Mouse (Mus musculus) lung, embryonic 15.5 days (tissue): ENCODE results near the gene Pou3f4. TPM values are rescaled to one million over a fixed set of nuclear protein-coding genes. Genes with fewer than 3 reads are reported as not detected.

ENCODE experiments used
- ATAC-seq: fragments of 200-750 bp; cut with Nextera tagmentation; 2 replicates; pipeline ENCODE4 v1.8.0; 2017; ENCODE audit warnings: moderate number of reproducible peaks, borderline replicate concordance; ENCODE audit not compliant: low FRiP score, low TSS enrichment; ENCODE audit errors: extremely low read depth
- H3K27ac ChIP-seq: fragments of 300-500 bp; sonication (generic); 2 replicates; pipeline ENCODE4 v1.5.1; 2015; ENCODE audit warnings: moderate library complexity, mild to moderate bottlenecking, inconsistent platforms
- H3K27me3 ChIP-seq: fragments of 300-500 bp; sonication (generic); 2 replicates; pipeline ENCODE4 v1.6.1; 2015; ENCODE audit warnings: inconsistent platforms
- H3K36me3 ChIP-seq: fragments of 300-500 bp; sonication (generic); 2 replicates; pipeline ENCODE4 v1.6.1; 2015; ENCODE audit warnings: inconsistent platforms
- H3K4me1 ChIP-seq: fragments of 300-500 bp; sonication (generic); 2 replicates; pipeline ENCODE4 v1.6.1; 2015; ENCODE audit warnings: inconsistent platforms
- H3K4me2 ChIP-seq: fragments of 300-500 bp; sonication (generic); 2 replicates; pipeline ENCODE4 v1.6.1; 2015; ENCODE audit warnings: inconsistent platforms, mild to moderate bottlenecking, moderate library complexity
- H3K4me3 ChIP-seq: fragments of 300-500 bp; sonication (generic); 2 replicates; pipeline ENCODE4 v1.5.1; 2015; ENCODE audit warnings: mild to moderate bottlenecking, inconsistent platforms
- H3K9ac ChIP-seq: fragments of 300-500 bp; sonication (generic); 2 replicates; pipeline ENCODE4 v1.6.1; 2015; ENCODE audit warnings: inconsistent platforms
- H3K9me3 ChIP-seq: fragments of 300-500 bp; sonication (generic); 2 replicates; pipeline ENCODE4 v1.6.1; 2016; ENCODE audit warnings: inconsistent platforms
- WGBS: fragments of 180-500 bp; shearing (Covaris S2); methylation state at CpG from one replicate; pipeline ENCODE4 v1.1.7; 2015; 5-methylcytosine and 5-hydroxymethylcytosine counted together
- polyA plus RNA-seq: library from polyadenylated mRNA; unstranded; fragments of >200 nt; fragmentation: Nextera tagmentation; extraction: Ambion mirVana; gene quantifications from 2 replicates; pipeline ENCODE4 v1.2.1, GENCODE M21; 2015

Pou3f4 gene
- polyA plus RNA-seq, 1 experiment from 2014 or later, result 0.07 TPM

- Histone ChIP-seq H3K4me2 (no peak overlapping the region), H3K9me3 (no peaks in the 10 kb centered on the region), H3K9ac (no peak overlapping the region), H3K27me3 (peaks cover 38% of the 10 kb centered on the region), H3K27ac (no peak overlapping the region), H3K36me3 (no peaks in the 10 kb centered on the region), H3K4me1 (no peaks in the 10 kb centered on the region), H3K4me3 (no peak overlapping the region)
- ATAC-seq, result no peak
- 21% methylated on average over 10 of the region's 10 CpGs for WGBS
These were observed 3.1 kb downstream of the Pou3f4 start for GRCm38 (mm10) chrX:110817211-110817610.

GRCm38 (mm10) chrX:110837450-110837849 lies 23.4 kb downstream of the Pou3f4 start:
- H3K4me1 ChIP-seq, result no peaks in the 10 kb centered on the region
- no peaks in the 10 kb centered on the region for H3K36me3 ChIP-seq
- no peak overlapping the region for H3K27ac ChIP-seq
- no peaks in the 10 kb centered on the region for H3K9me3 ChIP-seq
- WGBS, result 59% methylated on average over 2 of the region's 2 CpGs
- no peak overlapping the region for H3K4me2 ChIP-seq
- no peak overlapping the region for H3K4me3 ChIP-seq
- H3K9ac ChIP-seq, result no peak overlapping the region
- no peak for ATAC-seq
- no peaks in the 10 kb centered on the region for H3K27me3 ChIP-seq

- Histone ChIP-seq H3K27ac (no peak overlapping the region), H3K9ac (no peak overlapping the region), H3K4me3 (no peak overlapping the region), H3K9me3 (no peaks in the 10 kb centered on the region), H3K4me2 (no peak overlapping the region), H3K36me3 (no peaks in the 10 kb centered on the region), H3K27me3 (no peaks in the 10 kb centered on the region), H3K4me1 (no peaks in the 10 kb centered on the region)
- 42% methylated on average over 2 of the region's 2 CpGs for WGBS
- no peak for ATAC-seq
These were observed 37.2 kb downstream of the Pou3f4 start for GRCm38 (mm10) chrX:110851300-110851699.
